ENCODE assay signal across 10 mouse cellular contexts in genomic region chr19:34193683-34194082, GRCm38 (mm10). TPM values are rescaled to one million over a fixed set of nuclear protein-coding genes. Genes with fewer than 3 reads are reported as not detected.
A peak's percentile ranks its signal among the peaks of the same experiment; 100 is the strongest.
DNase-seq lines count a peak whose midpoint lies in the region; ATAC-seq and TF ChIP-seq lines count a peak whose summit lies in the region.
"Had no signal": no experiment of that assay in that cellular context is flagged by ENCODE, and none has a peak within 500 bp of the region (broad histone marks: within the 10 kb centered on the region; RNA-seq: fewer than 3 reads in every experiment).

No protein-coding gene starts in this region.

- no peaks in the 10 kb centered on the region for H3K9me3 ChIP-seq in forebrain, embryonic 12.5 days
- no peaks in the 10 kb centered on the region for H3K9me3 ChIP-seq in forebrain, embryonic 10.5 days
- H3K9me3 ChIP-seq in lung, postnatal 0 days (ENCODE audit: low read length) = no peaks in the 10 kb centered on the region
- H3K9me3 ChIP-seq in limb, embryonic 15.5 days = no peaks in the 10 kb centered on the region
- no peaks in the 10 kb centered on the region for H3K9me3 ChIP-seq in stomach, embryonic 14.5 days (ENCODE audit: control insufficient read depth, low read depth, low read length)

- peak overlapping the region; percentile 65; the same call in 1 of the 2 replicates for H3K4me3 ChIP-seq in forebrain, embryonic 12.5 days (replicated peaks)
- no peak overlapping the region for H3K4me3 ChIP-seq in forebrain, embryonic 10.5 days
- peak overlapping the region; percentile 64 for H3K4me3 ChIP-seq in lung, postnatal 0 days (ENCODE audit: low read depth, low read length)
- peak overlapping the region; percentile 75 for H3K4me3 ChIP-seq in limb, embryonic 15.5 days
- peak overlapping the region; percentile 52; the same call in 1 of the 2 replicates for H3K4me3 ChIP-seq in stomach, embryonic 14.5 days (ENCODE audit: low read depth, low read length)

- no peaks in the 10 kb centered on the region for H3K36me3 ChIP-seq in forebrain, embryonic 12.5 days (replicated peaks)
- H3K36me3 ChIP-seq in forebrain, embryonic 10.5 days (replicated peaks) = no peaks in the 10 kb centered on the region
- H3K36me3 ChIP-seq in lung, postnatal 0 days (ENCODE audit: insufficient read depth, low read length) = no peaks in the 10 kb centered on the region
- no peaks in the 10 kb centered on the region for H3K36me3 ChIP-seq in limb, embryonic 15.5 days
- no peaks in the 10 kb centered on the region for H3K36me3 ChIP-seq in stomach, embryonic 14.5 days (ENCODE audit: control insufficient read depth, insufficient read depth, low read length)

- H3K27me3 ChIP-seq in forebrain, embryonic 12.5 days = peaks cover 8% of the 10 kb centered on the region
- peaks cover 40% of the 10 kb centered on the region for H3K27me3 ChIP-seq in forebrain, embryonic 10.5 days (ENCODE audit: poor library complexity, severe bottlenecking)
- no peaks in the 10 kb centered on the region for H3K27me3 ChIP-seq in lung, postnatal 0 days (replicated peaks; ENCODE audit: insufficient read depth, low read length)
- H3K27me3 ChIP-seq in limb, embryonic 15.5 days = 0 out of 2 replicates have a peak, but pooled peaks cover 7% of the 10 kb centered on the region
- H3K27me3 ChIP-seq in stomach, embryonic 14.5 days (ENCODE audit: control insufficient read depth, insufficient read depth, low read length) = no peaks in the 10 kb centered on the region

- 61% methylated on average over 9 of the region's 9 CpGs for WGBS in forebrain, embryonic 12.5 days
- 52% methylated on average over 9 of the region's 9 CpGs for WGBS in forebrain, embryonic 10.5 days
- 61% methylated on average over 9 of the region's 9 CpGs for WGBS in lung, postnatal 0 days
- 35% methylated on average over 9 of the region's 9 CpGs for WGBS in limb, embryonic 15.5 days
- 61% methylated on average over 9 of the region's 9 CpGs for WGBS in stomach, embryonic 14.5 days

- peaks cover 5% of the 10 kb centered on the region; the same call in 1 of the 2 replicates for H3K4me1 ChIP-seq in forebrain, embryonic 12.5 days
- peaks cover 23% of the 10 kb centered on the region for H3K4me1 ChIP-seq in forebrain, embryonic 10.5 days
- H3K4me1 ChIP-seq in lung, postnatal 0 days (ENCODE audit: insufficient read depth, low read depth, low read length) = no peaks in the 10 kb centered on the region
- H3K4me1 ChIP-seq in limb, embryonic 15.5 days = peaks cover 19% of the 10 kb centered on the region
- peaks cover 4% of the 10 kb centered on the region; the same call in 1 of the 2 replicates for H3K4me1 ChIP-seq in stomach, embryonic 14.5 days (ENCODE audit: control insufficient read depth, insufficient read depth, low read length)

- TF ChIP-seq EP300 in lung, postnatal 0 days (IDR thresholded peaks at IDR 0.05) = no peak

- H3K9ac ChIP-seq in forebrain, embryonic 12.5 days = no peak overlapping the region
- no peak overlapping the region for H3K9ac ChIP-seq in lung, postnatal 0 days (replicated peaks; ENCODE audit: low read depth)
- no peak overlapping the region for H3K9ac ChIP-seq in limb, embryonic 15.5 days
- no peak overlapping the region for H3K9ac ChIP-seq in stomach, embryonic 14.5 days (replicated peaks; ENCODE audit: low read depth, low read length)

- DNase-seq in forebrain, embryonic 10.5 days (ENCODE audit: extremely low spot score, low spot score) = no peak
- no peak for DNase-seq in lung, postnatal 0 days (ENCODE audit: low spot score)
- no peak for DNase-seq in lung, postnatal 4 days
- no peak for DNase-seq in right cerebral cortex, postnatal 36 days (ENCODE audit: low spot score in 2 of 2)
- no peak for DNase-seq in testis, postnatal 14 days (ENCODE audit: low spot score)
- DNase-seq: adrenal gland, adult 8-10 months; gastrocnemius, postnatal 36 days had no signal

- ATAC-seq in forebrain, embryonic 12.5 days (ENCODE audit: low FRiP score) = no peak
- ATAC-seq in lung, postnatal 0 days = no peak
- ATAC-seq in limb, embryonic 15.5 days (ENCODE audit: insufficient number of reproducible peaks, low FRiP score, low TSS enrichment, low read depth) = no peak
- ATAC-seq in stomach, embryonic 14.5 days (ENCODE audit: insufficient number of reproducible peaks, insufficient read depth, low FRiP score, low read depth) = no peak

- H3K4me2 ChIP-seq in forebrain, embryonic 12.5 days = peak overlapping the region; percentile 97; the same call in 1 of the 2 replicates
- peak overlapping the region; percentile 89 for H3K4me2 ChIP-seq in lung, postnatal 0 days (replicated peaks; ENCODE audit: low read depth, low read length)
- peak overlapping the region; percentile 89 for H3K4me2 ChIP-seq in limb, embryonic 15.5 days
- peak overlapping the region; percentile 70 for H3K4me2 ChIP-seq in stomach, embryonic 14.5 days (replicated peaks; ENCODE audit: low read depth, low read length)

- no peak for TF ChIP-seq CTCF in lung, postnatal 0 days (IDR thresholded peaks at IDR 0.05)

- H3K27ac ChIP-seq in forebrain, embryonic 12.5 days = no peak overlapping the region
- no peak overlapping the region for H3K27ac ChIP-seq in forebrain, embryonic 10.5 days
- no peak overlapping the region for H3K27ac ChIP-seq in lung, postnatal 0 days (ENCODE audit: low read length)
- H3K27ac ChIP-seq in limb, embryonic 15.5 days = no peak overlapping the region
- no peak overlapping the region for H3K27ac ChIP-seq in stomach, embryonic 14.5 days (ENCODE audit: low read length)

RNA-seq across cellular contexts. Expression of gene Stambpl1, which starts 1.7 kb away (rescaled TPM):
- 2.5 and 3.2 TPM in 2 replicates for polyA plus RNA-seq in forebrain, embryonic 12.5 days (2016; fragmentation: Nextera tagmentation; extraction: Ambion mirVana)
- 3.2 and 3.7 TPM in 2 replicates for polyA plus RNA-seq in forebrain, embryonic 10.5 days (2016; fragmentation: Nextera tagmentation; extraction: Ambion mirVana)
- 7.5 and 9.7 TPM in 2 replicates for polyA plus RNA-seq in lung, postnatal 0 days (2015; fragmentation: Nextera tagmentation; extraction: Ambion mirVana)
- polyA plus RNA-seq in limb, embryonic 15.5 days (2015; fragmentation: Nextera tagmentation; extraction: Ambion mirVana) = 15.4 and 16.2 TPM in 2 replicates
- polyA plus RNA-seq in stomach, embryonic 14.5 days (2014; fragmentation: Nextera tagmentation; extraction: Ambion mirVana) = 7.4 and 10.8 TPM in 2 replicates

RNA-seq across cellular contexts. Expression of gene Ankrd22, which starts 27.8 kb away (rescaled TPM):
- not detected in 2 replicates for polyA plus RNA-seq in forebrain, embryonic 12.5 days (2016; fragmentation: Nextera tagmentation; extraction: Ambion mirVana)
- polyA plus RNA-seq in forebrain, embryonic 10.5 days (2016; fragmentation: Nextera tagmentation; extraction: Ambion mirVana) = 0.05 and 0.14 TPM in 2 replicates
- 0.05 and 0.14 TPM in 2 replicates for polyA plus RNA-seq in lung, postnatal 0 days (2015; fragmentation: Nextera tagmentation; extraction: Ambion mirVana)
- 9.8 and 11.1 TPM in 2 replicates for polyA plus RNA-seq in limb, embryonic 15.5 days (2015; fragmentation: Nextera tagmentation; extraction: Ambion mirVana)
- polyA plus RNA-seq in stomach, embryonic 14.5 days (2014; fragmentation: Nextera tagmentation; extraction: Ambion mirVana) = 3.5 and 3.9 TPM in 2 replicates
